Mouse (Mus musculus) midbrain, embryonic 11.5 days (tissue): ENCODE results near the gene Mgat4e. TPM values are rescaled to one million over a fixed set of nuclear protein-coding genes. Genes with fewer than 3 reads are reported as not detected.

Experiments used
- ATAC-seq: fragments of 200-750 bp; cut with Nextera tagmentation; 2 replicates; pipeline ENCODE4 v1.8.0; 2017; ENCODE audit warnings: moderate TSS enrichment, moderate library complexity; ENCODE audit not compliant: low FRiP score
- DNase-seq: peaks from one replicate; pipeline ENCODE4 v3.0.0; 2015; ENCODE audit warnings: low spot score; ENCODE audit errors: missing footprints
- H3K27ac ChIP-seq: fragments of 300-500 bp; sonication (generic); 2 replicates; pipeline ENCODE4 v1.5.1; 2014; ENCODE audit warnings: low read depth, low read length
- H3K27me3 ChIP-seq: fragments of 300-500 bp; sonication (generic); 2 replicates; pipeline ENCODE4 v1.6.1; 2014; ENCODE audit warnings: mild to moderate bottlenecking, low read length, moderate library complexity, mixed read lengths; ENCODE audit not compliant: control insufficient read depth, insufficient read depth
- H3K36me3 ChIP-seq: fragments of 300-500 bp; sonication (generic); 2 replicates; pipeline ENCODE4 v1.6.1; 2014; ENCODE audit warnings: mild to moderate bottlenecking, low read length, moderate library complexity, mixed read lengths; ENCODE audit not compliant: control insufficient read depth, insufficient read depth
- H3K4me1 ChIP-seq: fragments of 300-500 bp; sonication (generic); 2 replicates; pipeline ENCODE4 v1.6.1; 2014; ENCODE audit warnings: low read length; ENCODE audit not compliant: control insufficient read depth, insufficient read depth
- H3K4me2 ChIP-seq: fragments of 300-500 bp; sonication (generic); 2 replicates; pipeline ENCODE4 v1.6.1; 2014; ENCODE audit warnings: mild to moderate bottlenecking, moderate library complexity
- H3K4me3 ChIP-seq: fragments of 300-500 bp; sonication (generic); 2 replicates; pipeline ENCODE4 v1.5.1; 2014; ENCODE audit warnings: low read depth, low read length
- H3K9ac ChIP-seq: fragments of 300-500 bp; sonication (generic); 2 replicates; pipeline ENCODE4 v1.6.1; 2014; ENCODE audit warnings: low read length
- H3K9me3 ChIP-seq: fragments of 300-500 bp; sonication (generic); 2 replicates; pipeline ENCODE4 v1.6.1; 2016; ENCODE audit warnings: low read length; ENCODE audit not compliant: control insufficient read depth
- WGBS: fragments of 180-500 bp; shearing (Covaris S2); extraction: QIAGEN DNeasy Blood & Tissue Kit; methylation state at CpG from one replicate; pipeline ENCODE4 v1.1.7; 2014; 5-methylcytosine and 5-hydroxymethylcytosine counted together
- polyA plus RNA-seq: library from polyadenylated mRNA; unstranded; fragments of >200 nt; fragmentation: Nextera tagmentation; extraction: Ambion mirVana; gene quantifications from 2 replicates; pipeline ENCODE4 v1.2.1, GENCODE M21; 2014

The Mgat4e gene
- polyA plus RNA-seq, 1 experiment from 2014 or later = not detected

DNA sequence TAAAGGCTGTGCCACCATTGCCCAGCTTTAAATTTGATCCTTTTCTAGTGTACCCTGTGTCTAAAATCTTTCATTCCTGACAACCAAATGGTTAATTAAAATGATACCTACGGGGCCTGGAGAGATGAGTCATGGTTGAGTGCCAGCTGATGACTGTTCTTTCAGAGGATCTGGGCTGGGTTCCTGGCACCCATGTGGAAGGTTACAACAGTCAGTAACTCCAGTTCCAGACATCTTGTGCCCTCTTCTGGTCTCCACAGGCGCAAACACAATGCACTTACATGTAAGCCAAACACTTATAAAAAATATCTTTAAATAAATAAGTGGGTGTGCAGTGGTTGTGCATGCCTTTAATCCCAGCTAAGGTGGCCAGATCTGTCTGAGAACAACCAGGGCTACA, 56.0 kb downstream of the Mgat4e start:
- no peak overlapping the region for H3K4me3 ChIP-seq
- no peaks in the 10 kb centered on the region for H3K27me3 ChIP-seq
- no peak for ATAC-seq
- H3K9ac ChIP-seq = no peak overlapping the region
- no peak for DNase-seq
- 89% methylated on average over 2 of the region's 2 CpGs for WGBS
- no peaks in the 10 kb centered on the region for H3K9me3 ChIP-seq
- no peak overlapping the region for H3K4me2 ChIP-seq
- peaks cover 6% of the 10 kb centered on the region for H3K4me1 ChIP-seq
- no peak overlapping the region for H3K27ac ChIP-seq
- peaks cover 7% of the 10 kb centered on the region for H3K36me3 ChIP-seq

DNA sequence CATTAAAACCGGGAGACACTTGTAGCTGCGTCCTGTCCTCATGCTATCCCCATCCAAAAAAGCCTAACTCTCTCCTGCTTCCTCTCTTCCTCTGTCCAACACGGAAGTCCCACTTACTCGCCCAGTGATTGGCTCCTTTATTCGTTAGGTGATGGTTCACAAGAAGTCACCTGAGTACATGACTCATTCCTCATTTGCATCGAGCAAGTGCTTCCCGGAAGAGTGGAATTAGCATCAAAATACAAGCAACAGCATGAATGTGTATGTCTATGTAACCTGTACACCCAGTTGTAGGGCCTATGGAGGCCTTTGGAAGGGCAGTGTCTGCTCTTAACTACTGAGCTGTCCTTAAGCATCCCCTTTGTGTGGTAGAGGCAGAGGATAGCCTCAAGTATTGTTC, 57.2 kb downstream of the Mgat4e start:
- no peak overlapping the region for H3K4me2 ChIP-seq
- DNase-seq = no peak
- WGBS = 76% methylated on average over 7 of the region's 7 CpGs

More for the DNA sequence above, 57.2 kb downstream of the Mgat4e start:
- no peak for ATAC-seq
- Histone ChIP-seq H3K4me1 (peaks cover 6% of the 10 kb centered on the region), H3K9me3 (no peaks in the 10 kb centered on the region), H3K27me3 (no peaks in the 10 kb centered on the region), H3K4me3 (no peak overlapping the region), H3K27ac (no peak overlapping the region), H3K9ac (no peak overlapping the region), H3K36me3 (peaks cover 9% of the 10 kb centered on the region)

Other genes starting within 250 kb of the Mgat4e start
- 1.9 and 2.6 TPM in 2 replicates for gene Ppfia4, start 216.8 kb downstream of the Mgat4e start, polyA plus RNA-seq
- gene Tmem183a, start 187.7 kb downstream of the Mgat4e start, polyA plus RNA-seq = 128 and 137 TPM in 2 replicates
- gene 4933406M09Rik, start 163.7 kb downstream of the Mgat4e start, polyA plus RNA-seq = not detected in 2 replicates
- 17.5 and 19.3 TPM in 2 replicates for gene Cyb5r1, start 144.1 kb downstream of the Mgat4e start, polyA plus RNA-seq
- 76.7 and 81.5 TPM in 2 replicates for gene Adipor1, start 134.3 kb downstream of the Mgat4e start, polyA plus RNA-seq
- 31.0 and 31.7 TPM in 2 replicates for gene Klhl12, start 94.2 kb downstream of the Mgat4e start, polyA plus RNA-seq
- 47.4 and 48.1 TPM in 2 replicates for gene Rabif, start 55.0 kb downstream of the Mgat4e start, polyA plus RNA-seq
- 74.0 and 85.3 TPM in 2 replicates for gene Kdm5b, start 10.5 kb upstream of the Mgat4e start, polyA plus RNA-seq
- 1.6 and 2.0 TPM in 2 replicates for gene Syt2, start 97.0 kb upstream of the Mgat4e start, polyA plus RNA-seq